Mouse (Mus musculus): Measurements from ENCODE around the gene Aplf.

DNA sequence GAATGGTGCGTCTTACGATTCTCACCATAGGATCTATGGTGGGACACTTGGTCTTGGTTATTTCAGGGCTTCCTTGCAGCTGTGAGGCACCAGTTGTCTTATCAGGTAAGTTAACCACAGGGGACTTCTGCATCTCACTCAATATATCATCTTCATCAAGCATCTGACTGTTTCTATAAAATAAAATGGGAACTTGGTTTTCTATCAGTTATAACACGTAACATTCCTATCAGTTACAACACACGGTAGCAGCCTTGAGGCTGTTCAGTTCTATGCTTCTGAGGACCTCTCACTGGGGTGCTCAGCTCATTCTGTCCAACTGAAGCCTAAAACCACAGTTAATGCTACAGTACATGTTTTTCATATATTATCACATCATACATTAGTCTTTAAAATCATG is 13.2 kb downstream of the Aplf start:
- TF ChIP-seq CTCF (IDR thresholded peaks at IDR 0.05; ENCODE audit: low read depth) (no peak), EP300 (optimal IDR thresholded peaks at IDR 0.05) (no peak)
